Mouse (Mus musculus): ENCODE measurements around the gene Wdr46. TPM values are rescaled to one million over a fixed set of nuclear protein-coding genes. Genes with fewer than 3 reads are reported as not detected.
A peak's percentile ranks its signal among the peaks of the same experiment; 100 is the strongest.
"Not testable (repeated sequence)": the region's sequence is repeated elsewhere in the genome, so short reads cannot be mapped to it uniquely, and the experiment has no call there.

The Wdr46 gene
- polyA plus RNA-seq, 1 experiment from 2014 or later: 11.2 TPM

- Histone ChIP-seq H3K4me3 (ENCODE audit: low read depth, low read length) (no peak overlapping the region), H3K4me2 (replicated peaks; ENCODE audit: low read depth) (no peak overlapping the region), H3K27ac (ENCODE audit: low read depth, low read length) (no peak overlapping the region), H3K27me3 (replicated peaks; ENCODE audit: control insufficient read depth, insufficient read depth, low read length) (no peaks in the 10 kb centered on the region), H3K36me3 (ENCODE audit: control insufficient read depth, insufficient read depth) (peaks cover 12% of the 10 kb centered on the region; the same call in 1 of the 2 replicates), H3K9ac (ENCODE audit: low read depth, low read length) (no peak overlapping the region), H3K9me3 (ENCODE audit: control insufficient read depth) (no peaks in the 10 kb centered on the region), H3K4me1 (replicated peaks; ENCODE audit: control insufficient read depth, insufficient read depth, low read length) (no peaks in the 10 kb centered on the region)
- 56% methylated on average over 3 of the region's 3 CpGs for WGBS
- ATAC-seq: no peak
- TF ChIP-seq CTCF (IDR thresholded peaks at IDR 0.05; ENCODE audit: low read depth): no peak
These were observed 55.2 kb downstream of the Wdr46 start for GRCm38 (mm10) chr17:33995651-33996050.

- not testable (repeated sequence) for H3K4me2 ChIP-seq (replicated peaks; ENCODE audit: low read depth); ATAC-seq; H3K27ac ChIP-seq (ENCODE audit: low read depth, low read length); H3K9ac ChIP-seq (ENCODE audit: low read depth, low read length); H3K27me3 ChIP-seq (replicated peaks; ENCODE audit: control insufficient read depth, insufficient read depth, low read length); H3K9me3 ChIP-seq (ENCODE audit: control insufficient read depth); H3K4me1 ChIP-seq (replicated peaks; ENCODE audit: control insufficient read depth, insufficient read depth, low read length); H3K4me3 ChIP-seq (ENCODE audit: low read depth, low read length)
- WGBS: 94% methylated on average over 2 of the region's 2 CpGs
- peaks cover 12% of the 10 kb centered on the region; the same call in 1 of the 2 replicates for H3K36me3 ChIP-seq (ENCODE audit: control insufficient read depth, insufficient read depth)
These were observed 56.6 kb downstream of the Wdr46 start for GRCm38 (mm10) chr17:33997025-33997424.

- Histone ChIP-seq H3K4me2 (replicated peaks; ENCODE audit: low read depth) (peak overlapping the region; percentile 98), H3K4me3 (ENCODE audit: low read depth, low read length) (peak overlapping the region; percentile 75; the same call in 1 of the 2 replicates), H3K36me3 (ENCODE audit: control insufficient read depth, insufficient read depth) (peaks cover 12% of the 10 kb centered on the region; the same call in 1 of the 2 replicates)
- not testable (repeated sequence) for H3K27me3 ChIP-seq (replicated peaks; ENCODE audit: control insufficient read depth, insufficient read depth, low read length); H3K9ac ChIP-seq (ENCODE audit: low read depth, low read length); H3K4me1 ChIP-seq (replicated peaks; ENCODE audit: control insufficient read depth, insufficient read depth, low read length); H3K27ac ChIP-seq (ENCODE audit: low read depth, low read length); ATAC-seq; H3K9me3 ChIP-seq (ENCODE audit: control insufficient read depth)
- 37% methylated on average over 5 of the region's 5 CpGs for WGBS
These were observed 58.2 kb downstream of the Wdr46 start for GRCm38 (mm10) chr17:33998697-33999096.

Other genes starting within 250 kb of the Wdr46 start
- gene March2, start 222.0 kb upstream of the Wdr46 start, polyA plus RNA-seq (2015; fragmentation: Nextera tagmentation; extraction: Ambion mirVana): 51.2 and 56.0 TPM in 2 replicates
- 157 and 160 TPM in 2 replicates for gene Rab11b, start 180.1 kb upstream of the Wdr46 start, polyA plus RNA-seq (2015; fragmentation: Nextera tagmentation; extraction: Ambion mirVana)
- gene Angptl4, start 158.8 kb upstream of the Wdr46 start, polyA plus RNA-seq (2015; fragmentation: Nextera tagmentation; extraction: Ambion mirVana): 26.7 and 33.5 TPM in 2 replicates
- gene Kank3, start 130.1 kb upstream of the Wdr46 start, polyA plus RNA-seq (2015; fragmentation: Nextera tagmentation; extraction: Ambion mirVana): 14.8 and 14.9 TPM in 2 replicates
- gene Rps28, start 116.1 kb upstream of the Wdr46 start, polyA plus RNA-seq (2015; fragmentation: Nextera tagmentation; extraction: Ambion mirVana): 831 and 858 TPM in 2 replicates
- 503 and 513 TPM in 2 replicates for gene Ndufa7, start 116.1 kb upstream of the Wdr46 start, polyA plus RNA-seq (2015; fragmentation: Nextera tagmentation; extraction: Ambion mirVana)
- 16.8 and 17.6 TPM in 2 replicates for gene Cd320, start 97.6 kb upstream of the Wdr46 start, polyA plus RNA-seq (2015; fragmentation: Nextera tagmentation; extraction: Ambion mirVana)
- gene Gm7029, start 66.8 kb upstream of the Wdr46 start, polyA plus RNA-seq (2015; fragmentation: Nextera tagmentation; extraction: Ambion mirVana): not detected in 2 replicates
- 1.7 and 1.9 TPM in 2 replicates for gene Kifc1, start 50.0 kb upstream of the Wdr46 start, polyA plus RNA-seq (2015; fragmentation: Nextera tagmentation; extraction: Ambion mirVana)
- 0.25 and 0.31 TPM in 2 replicates for gene Platr17, start 35.5 kb upstream of the Wdr46 start, polyA plus RNA-seq (2015; fragmentation: Nextera tagmentation; extraction: Ambion mirVana)
- 20.6 and 22.6 TPM in 2 replicates for gene Daxx, start 31.2 kb upstream of the Wdr46 start, polyA plus RNA-seq (2015; fragmentation: Nextera tagmentation; extraction: Ambion mirVana)
- 102 and 110 TPM in 2 replicates for gene Tapbp, start 24.8 kb upstream of the Wdr46 start, polyA plus RNA-seq (2015; fragmentation: Nextera tagmentation; extraction: Ambion mirVana)
- 11.1 and 12.9 TPM in 2 replicates for gene Zbtb22, start 24.8 kb upstream of the Wdr46 start, polyA plus RNA-seq (2015; fragmentation: Nextera tagmentation; extraction: Ambion mirVana)
- 10.8 and 11.6 TPM in 2 replicates for gene Rgl2, start 11.1 kb upstream of the Wdr46 start, polyA plus RNA-seq (2015; fragmentation: Nextera tagmentation; extraction: Ambion mirVana)
- 111 and 116 TPM in 2 replicates for gene Pfdn6, start 317 bp upstream of the Wdr46 start, polyA plus RNA-seq (2015; fragmentation: Nextera tagmentation; extraction: Ambion mirVana)
- 14.0 and 15.0 TPM in 2 replicates for gene B3galt4, start 10.8 kb downstream of the Wdr46 start, polyA plus RNA-seq (2015; fragmentation: Nextera tagmentation; extraction: Ambion mirVana)
- gene Vps52, start 15.2 kb downstream of the Wdr46 start, polyA plus RNA-seq (2015; fragmentation: Nextera tagmentation; extraction: Ambion mirVana): 23.5 and 25.5 TPM in 2 replicates
- gene Rps18, start 15.3 kb downstream of the Wdr46 start, polyA plus RNA-seq (2015; fragmentation: Nextera tagmentation; extraction: Ambion mirVana): 1,060 and 1,067 TPM in 2 replicates
- gene H2-K1, start 59.7 kb downstream of the Wdr46 start, polyA plus RNA-seq (2015; fragmentation: Nextera tagmentation; extraction: Ambion mirVana): 896 and 933 TPM in 2 replicates
- 9.1 and 10.1 TPM in 2 replicates for gene Ring1, start 84.0 kb downstream of the Wdr46 start, polyA plus RNA-seq (2015; fragmentation: Nextera tagmentation; extraction: Ambion mirVana)
- gene H2-Ke6, start 87.4 kb downstream of the Wdr46 start, polyA plus RNA-seq (2015; fragmentation: Nextera tagmentation; extraction: Ambion mirVana): 59.8 and 67.1 TPM in 2 replicates
- 99.1 and 99.5 TPM in 2 replicates for gene Slc39a7, start 91.0 kb downstream of the Wdr46 start, polyA plus RNA-seq (2015; fragmentation: Nextera tagmentation; extraction: Ambion mirVana)
- gene Rxrb, start 91.2 kb downstream of the Wdr46 start, polyA plus RNA-seq (2015; fragmentation: Nextera tagmentation; extraction: Ambion mirVana): 19.5 and 22.1 TPM in 2 replicates
- gene Col11a2, start 98.8 kb downstream of the Wdr46 start, polyA plus RNA-seq (2015; fragmentation: Nextera tagmentation; extraction: Ambion mirVana): 0.13 and 0.21 TPM in 2 replicates
- 0.25 and 0.90 TPM in 2 replicates for gene H2-Oa, start 151.7 kb downstream of the Wdr46 start, polyA plus RNA-seq (2015; fragmentation: Nextera tagmentation; extraction: Ambion mirVana)
- gene H2-DMa, start 178.9 kb downstream of the Wdr46 start, polyA plus RNA-seq (2015; fragmentation: Nextera tagmentation; extraction: Ambion mirVana): 15.2 and 16.7 TPM in 2 replicates
- gene Brd2, start 182.0 kb downstream of the Wdr46 start, polyA plus RNA-seq (2015; fragmentation: Nextera tagmentation; extraction: Ambion mirVana): 51.8 and 60.0 TPM in 2 replicates
- gene H2-DMb2, start 202.6 kb downstream of the Wdr46 start, polyA plus RNA-seq (2015; fragmentation: Nextera tagmentation; extraction: Ambion mirVana): 0.97 and 0.98 TPM in 2 replicates
- 5.1 and 6.4 TPM in 2 replicates for gene H2-DMb1, start 212.4 kb downstream of the Wdr46 start, polyA plus RNA-seq (2015; fragmentation: Nextera tagmentation; extraction: Ambion mirVana)
- 14.1 and 15.0 TPM in 2 replicates for gene Tap1, start 246.9 kb downstream of the Wdr46 start, polyA plus RNA-seq (2015; fragmentation: Nextera tagmentation; extraction: Ambion mirVana)
- gene Psmb9, start 247.1 kb downstream of the Wdr46 start, polyA plus RNA-seq (2015; fragmentation: Nextera tagmentation; extraction: Ambion mirVana): 36.8 and 37.7 TPM in 2 replicates